Mouse (Mus musculus) intestine, embryonic 14.5 days (tissue): ENCODE measurements at regions not wholly inside any gene's neighbourhood (a gene's known extent, or its start where the extent isn't known, plus 50 kb on each side); places are given as distances from the start of the nearest gene placed in this dataset.
A peak's percentile ranks its signal among the peaks of the same experiment; 100 is the strongest.

Source experiments
- ATAC-seq: fragments of 200-750 bp; cut with Nextera tagmentation; replicated peaks from 2 replicates; pipeline ENCODE4 v1.8.0; 2017; ENCODE audit warnings: low read depth, moderate number of reproducible peaks, moderate TSS enrichment, moderate library complexity; ENCODE audit not compliant: low FRiP score, low TSS enrichment
- DNase-seq: peaks from one replicate; pipeline ENCODE4 v3.0.0-alpha.2; 2018; ENCODE audit warnings: low spot score
- H3K27ac ChIP-seq: fragments of 300-500 bp; sonication (generic); 2 replicates; pipeline ENCODE4 v1.5.1; 2014; ENCODE audit warnings: low read depth, mild to moderate bottlenecking, control low read depth
- H3K27me3 ChIP-seq: fragments of 300-500 bp; sonication (generic); replicated peaks from 2 replicates; pipeline ENCODE4 v1.6.1; 2014; ENCODE audit warnings: low read length, control low read depth; ENCODE audit not compliant: control insufficient read depth, insufficient read depth
- H3K36me3 ChIP-seq: fragments of 300-500 bp; sonication (generic); 2 replicates; pipeline ENCODE4 v1.6.1; 2014; ENCODE audit warnings: low read length, control low read depth; ENCODE audit not compliant: control insufficient read depth, insufficient read depth
- H3K4me1 ChIP-seq: fragments of 300-500 bp; sonication (generic); replicated peaks from 2 replicates; pipeline ENCODE4 v1.6.1; 2014; ENCODE audit warnings: low read length, control low read depth, mixed read lengths; ENCODE audit not compliant: control insufficient read depth, insufficient read depth
- H3K4me2 ChIP-seq: fragments of 300-500 bp; sonication (generic); 2 replicates; pipeline ENCODE4 v1.6.1; 2014; ENCODE audit warnings: low read length
- H3K4me3 ChIP-seq: fragments of 300-500 bp; sonication (generic); 2 replicates; pipeline ENCODE4 v1.5.1; 2014; ENCODE audit warnings: low read depth, low read length, control low read depth, mixed read lengths
- H3K9ac ChIP-seq: fragments of 300-500 bp; sonication (generic); 2 replicates; pipeline ENCODE4 v1.6.1; 2014; ENCODE audit warnings: mild to moderate bottlenecking, low read length
- H3K9me3 ChIP-seq: fragments of 300-500 bp; sonication (generic); 2 replicates; pipeline ENCODE4 v1.6.1; 2016; ENCODE audit warnings: low read length, control low read depth; ENCODE audit not compliant: control insufficient read depth
- WGBS: fragments of 180-500 bp; shearing (Covaris S2); extraction: QIAGEN DNeasy Blood & Tissue Kit; methylation state at CpG from one replicate; pipeline ENCODE4 v1.1.7; 2014; 5-methylcytosine and 5-hydroxymethylcytosine counted together

GRCm38 (mm10) chr15:11745629-11746372, 161.3 kb downstream of the Npr3 start:
- H3K4me1 ChIP-seq = peaks cover 25% of the 10 kb centered on the region
- H3K9me3 ChIP-seq = no peaks in the 10 kb centered on the region
- H3K4me2 ChIP-seq = no peak overlapping the region
- H3K4me3 ChIP-seq = no peak overlapping the region
- no peaks in the 10 kb centered on the region for H3K36me3 ChIP-seq
- H3K27ac ChIP-seq = peak overlapping the region; percentile 90
- no peak overlapping the region for H3K9ac ChIP-seq
- no peak for DNase-seq
- WGBS = 55% methylated on average over 9 of the region's 9 CpGs
- ATAC-seq = peak; percentile 10; the same call in 1 of the 2 replicates
- H3K27me3 ChIP-seq = no peaks in the 10 kb centered on the region

- Histone ChIP-seq H3K9ac (no peak overlapping the region), H3K36me3 (no peaks in the 10 kb centered on the region), H3K27me3 (no peaks in the 10 kb centered on the region), H3K4me2 (no peak overlapping the region), H3K4me3 (no peak overlapping the region), H3K4me1 (peaks cover 25% of the 10 kb centered on the region), H3K9me3 (no peaks in the 10 kb centered on the region), H3K27ac (peak overlapping the region; percentile 90)
- DNase-seq (no peak), ATAC-seq (peak; percentile 83)
- WGBS = 21% methylated on average over 5 of the region's 5 CpGs
These were observed 162.2 kb downstream of the Npr3 start for GRCm38 (mm10) chr15:11744903-11745302.

- Histone ChIP-seq H3K9ac (no peak overlapping the region), H3K4me1 (peaks cover 25% of the 10 kb centered on the region), H3K4me3 (no peak overlapping the region), H3K9me3 (no peaks in the 10 kb centered on the region), H3K27ac (peak overlapping the region; percentile 90), H3K27me3 (no peaks in the 10 kb centered on the region), H3K4me2 (no peak overlapping the region), H3K36me3 (no peaks in the 10 kb centered on the region)
- WGBS = 70% methylated on average over 2 of the region's 2 CpGs
- ATAC-seq = no peak
- DNase-seq = no peak
These were observed 162.8 kb downstream of the Npr3 start for GRCm38 (mm10) chr15:11744296-11744695.

- no peak overlapping the region for H3K9ac ChIP-seq
- H3K4me1 ChIP-seq = peaks cover 25% of the 10 kb centered on the region
- no peak overlapping the region for H3K4me2 ChIP-seq
- ATAC-seq = no peak
- H3K9me3 ChIP-seq = no peaks in the 10 kb centered on the region
- WGBS = 60% methylated on average over 7 of the region's 7 CpGs
- H3K27ac ChIP-seq = no peak overlapping the region
- no peak for DNase-seq
- no peaks in the 10 kb centered on the region for H3K36me3 ChIP-seq
- no peak overlapping the region for H3K4me3 ChIP-seq
- H3K27me3 ChIP-seq = no peaks in the 10 kb centered on the region
These were observed 164.3 kb downstream of the Npr3 start for GRCm38 (mm10) chr15:11742820-11743219.

- 34% methylated on average over 6 of the region's 6 CpGs for WGBS
- H3K4me3 ChIP-seq = no peak overlapping the region
- no peak overlapping the region for H3K27ac ChIP-seq
- H3K9me3 ChIP-seq = no peaks in the 10 kb centered on the region
- no peaks in the 10 kb centered on the region for H3K36me3 ChIP-seq
- H3K27me3 ChIP-seq = no peaks in the 10 kb centered on the region
- DNase-seq (no peak), ATAC-seq (no peak)
- H3K4me2 ChIP-seq = no peak overlapping the region
- peaks cover 25% of the 10 kb centered on the region for H3K4me1 ChIP-seq
- no peak overlapping the region for H3K9ac ChIP-seq
These were observed 164.7 kb downstream of the Npr3 start for GRCm38 (mm10) chr15:11742346-11742729.

- Histone ChIP-seq H3K27ac (no peak overlapping the region), H3K9me3 (no peaks in the 10 kb centered on the region), H3K4me2 (no peak overlapping the region), H3K4me1 (peaks cover 25% of the 10 kb centered on the region), H3K9ac (no peak overlapping the region), H3K36me3 (no peaks in the 10 kb centered on the region), H3K4me3 (no peak overlapping the region), H3K27me3 (no peaks in the 10 kb centered on the region)
- ATAC-seq = no peak
- DNase-seq = no peak
- WGBS = 38% methylated on average over 18 of the region's 18 CpGs
These were observed 165.3 kb downstream of the Npr3 start for GRCm38 (mm10) chr15:11741598-11742345.

- no peaks in the 10 kb centered on the region for H3K27me3 ChIP-seq
- H3K9ac ChIP-seq = no peak overlapping the region
- no peaks in the 10 kb centered on the region for H3K36me3 ChIP-seq
- no peak overlapping the region for H3K4me2 ChIP-seq
- WGBS = 50% methylated on average over 4 of the region's 4 CpGs
- peaks cover 4% of the 10 kb centered on the region for H3K4me1 ChIP-seq
- DNase-seq (no peak), ATAC-seq (peak; percentile 40; the same call in 1 of the 2 replicates)
- no peaks in the 10 kb centered on the region for H3K9me3 ChIP-seq
- H3K4me3 ChIP-seq = no peak overlapping the region
- H3K27ac ChIP-seq = no peak overlapping the region
These were observed 169.6 kb downstream of the Npr3 start for GRCm38 (mm10) chr15:11737436-11738000.

GRCm38 (mm10) chr15:11734639-11735265, 172.3 kb downstream of the Npr3 start:
- 84% methylated on average over 5 of the region's 5 CpGs for WGBS
- H3K4me1 ChIP-seq = peaks cover under 1% of the 10 kb centered on the region; the same call in 1 of the 2 replicates
- H3K4me2 ChIP-seq = no peak overlapping the region
- DNase-seq (no peak), ATAC-seq (no peak)
- H3K4me3 ChIP-seq = no peak overlapping the region
- no peak overlapping the region for H3K9ac ChIP-seq
- no peaks in the 10 kb centered on the region for H3K36me3 ChIP-seq
- no peak overlapping the region for H3K27ac ChIP-seq
- no peaks in the 10 kb centered on the region for H3K27me3 ChIP-seq
- H3K9me3 ChIP-seq = no peaks in the 10 kb centered on the region
